Mouse (Mus musculus) intestine, embryonic 14.5 days (tissue): Measurements from ENCODE around the gene Rnase12. TPM values are rescaled to one million over a fixed set of nuclear protein-coding genes. Genes with fewer than 3 reads are reported as not detected.

ENCODE experiments used
- ATAC-seq: fragments of 200-750 bp; cut with Nextera tagmentation; replicated peaks from 2 replicates; pipeline ENCODE4 v1.8.0; 2017; ENCODE audit warnings: low read depth, moderate number of reproducible peaks, moderate TSS enrichment, moderate library complexity; ENCODE audit not compliant: low FRiP score, low TSS enrichment
- DNase-seq: peaks from one replicate; pipeline ENCODE4 v3.0.0-alpha.2; 2018; ENCODE audit warnings: low spot score
- H3K27ac ChIP-seq: fragments of 300-500 bp; sonication (generic); 2 replicates; pipeline ENCODE4 v1.5.1; 2014; ENCODE audit warnings: low read depth, mild to moderate bottlenecking, control low read depth
- H3K27me3 ChIP-seq: fragments of 300-500 bp; sonication (generic); replicated peaks from 2 replicates; pipeline ENCODE4 v1.6.1; 2014; ENCODE audit warnings: low read length, control low read depth; ENCODE audit not compliant: control insufficient read depth, insufficient read depth
- H3K36me3 ChIP-seq: fragments of 300-500 bp; sonication (generic); 2 replicates; pipeline ENCODE4 v1.6.1; 2014; ENCODE audit warnings: low read length, control low read depth; ENCODE audit not compliant: control insufficient read depth, insufficient read depth
- H3K4me1 ChIP-seq: fragments of 300-500 bp; sonication (generic); replicated peaks from 2 replicates; pipeline ENCODE4 v1.6.1; 2014; ENCODE audit warnings: low read length, control low read depth, mixed read lengths; ENCODE audit not compliant: control insufficient read depth, insufficient read depth
- H3K4me2 ChIP-seq: fragments of 300-500 bp; sonication (generic); 2 replicates; pipeline ENCODE4 v1.6.1; 2014; ENCODE audit warnings: low read length
- H3K4me3 ChIP-seq: fragments of 300-500 bp; sonication (generic); 2 replicates; pipeline ENCODE4 v1.5.1; 2014; ENCODE audit warnings: low read depth, low read length, control low read depth, mixed read lengths
- H3K9ac ChIP-seq: fragments of 300-500 bp; sonication (generic); 2 replicates; pipeline ENCODE4 v1.6.1; 2014; ENCODE audit warnings: mild to moderate bottlenecking, low read length
- H3K9me3 ChIP-seq: fragments of 300-500 bp; sonication (generic); 2 replicates; pipeline ENCODE4 v1.6.1; 2016; ENCODE audit warnings: low read length, control low read depth; ENCODE audit not compliant: control insufficient read depth
- WGBS: fragments of 180-500 bp; shearing (Covaris S2); extraction: QIAGEN DNeasy Blood & Tissue Kit; methylation state at CpG from one replicate; pipeline ENCODE4 v1.1.7; 2014; 5-methylcytosine and 5-hydroxymethylcytosine counted together
- polyA plus RNA-seq: library from polyadenylated mRNA; unstranded; fragments of >200 nt; fragmentation: Nextera tagmentation; extraction: Ambion mirVana; gene quantifications from 2 replicates; pipeline ENCODE4 v1.2.1, GENCODE M21; 2014

Gene Rnase12
- polyA plus RNA-seq, 1 experiment from 2014 or later: 0.97 TPM

- Histone ChIP-seq H3K36me3 (no peaks in the 10 kb centered on the region), H3K9ac (no peak overlapping the region), H3K4me3 (no peak overlapping the region), H3K4me2 (no peak overlapping the region), H3K9me3 (no peaks in the 10 kb centered on the region), H3K4me1 (no peaks in the 10 kb centered on the region; the same call in 1 of the 2 replicates), H3K27ac (no peak overlapping the region), H3K27me3 (no peaks in the 10 kb centered on the region)
- DNase-seq (no peak), ATAC-seq (no peak)
- WGBS: 97% methylated on average over 1 of the region's 1 CpGs
Measured at GRCm38 (mm10) chr14:51079180-51079579, 21.7 kb upstream of the Rnase12 start.

- 86% methylated on average over 3 of the region's 3 CpGs for WGBS
- ATAC-seq (no peak), DNase-seq (no peak)
Measured at GRCm38 (mm10) chr14:51074335-51074734, 16.9 kb upstream of the Rnase12 start, which contains the start of gene Olfr750. Gene Olfr750, minus strand, starts transcription at chr14:51074435.

GRCm38 (mm10) chr14:51069617-51070016, 12.2 kb upstream of the Rnase12 start:
- ATAC-seq (no peak), DNase-seq (no peak)
- no peak overlapping the region for H3K4me3 ChIP-seq
- no peak overlapping the region for H3K27ac ChIP-seq
- 0 out of 2 replicates have a peak, but pooled peaks cover 5% of the 10 kb centered on the region for H3K4me1 ChIP-seq
- H3K9ac ChIP-seq: no peak overlapping the region
- 90% methylated on average over 2 of the region's 2 CpGs for WGBS
- no peak overlapping the region for H3K4me2 ChIP-seq
- H3K9me3 ChIP-seq: no peaks in the 10 kb centered on the region
- H3K36me3 ChIP-seq: no peaks in the 10 kb centered on the region
- H3K27me3 ChIP-seq: no peaks in the 10 kb centered on the region

More at GRCm38 (mm10) chr14:51074335-51074734, 16.9 kb upstream of the Rnase12 start, which contains the start of gene Olfr750:
- no peaks in the 10 kb centered on the region for H3K9me3 ChIP-seq
- no peak within 1 kb of the TSS for H3K4me3 ChIP-seq
- H3K9ac ChIP-seq: no peak within 1 kb of the TSS
- H3K27ac ChIP-seq: no peak within 1 kb of the TSS
- no peaks in the 10 kb centered on the region for H3K27me3 ChIP-seq
- H3K36me3 ChIP-seq: no peaks in the 10 kb centered on the region
- H3K4me2 ChIP-seq: no peak within 1 kb of the TSS
- H3K4me1 ChIP-seq: no peaks in the 10 kb centered on the region

GRCm38 (mm10) chr14:51068956-51069355, 11.5 kb upstream of the Rnase12 start:
- no peak for ATAC-seq
- no peak overlapping the region for H3K4me2 ChIP-seq
- no peak overlapping the region for H3K27ac ChIP-seq
- 0 out of 2 replicates have a peak, but pooled peaks cover 5% of the 10 kb centered on the region for H3K4me1 ChIP-seq
- H3K27me3 ChIP-seq: no peaks in the 10 kb centered on the region
- 57% methylated on average over 5 of the region's 5 CpGs for WGBS
- H3K9ac ChIP-seq: no peak overlapping the region
- H3K9me3 ChIP-seq: no peaks in the 10 kb centered on the region
- no peaks in the 10 kb centered on the region for H3K36me3 ChIP-seq
- H3K4me3 ChIP-seq: no peak overlapping the region
- DNase-seq: no peak

- WGBS: 91% methylated on average over 5 of the region's 5 CpGs
- ATAC-seq (no peak), DNase-seq (no peak)
- Histone ChIP-seq H3K27me3 (no peaks in the 10 kb centered on the region), H3K9ac (no peak overlapping the region), H3K4me3 (no peak overlapping the region), H3K4me1 (no peaks in the 10 kb centered on the region; the same call in 1 of the 2 replicates), H3K9me3 (no peaks in the 10 kb centered on the region), H3K27ac (no peak overlapping the region), H3K36me3 (no peaks in the 10 kb centered on the region), H3K4me2 (no peak overlapping the region)
Measured at GRCm38 (mm10) chr14:51060761-51061160, 3.3 kb upstream of the Rnase12 start.

- H3K9me3 ChIP-seq: no peaks in the 10 kb centered on the region
- H3K4me2 ChIP-seq: no peak overlapping the region
- WGBS: 64% methylated on average over 13 of the region's 13 CpGs
- H3K4me3 ChIP-seq: no peak overlapping the region
- no peak overlapping the region for H3K9ac ChIP-seq
- H3K36me3 ChIP-seq: no peaks in the 10 kb centered on the region
- no peaks in the 10 kb centered on the region; the same call in 1 of the 2 replicates for H3K4me1 ChIP-seq
- H3K27ac ChIP-seq: 0 out of 2 replicates have a peak overlapping the region, but pooled peaks have one; percentile 3
- ATAC-seq: no peak
- no peaks in the 10 kb centered on the region for H3K27me3 ChIP-seq
- DNase-seq: no peak
Measured at GRCm38 (mm10) chr14:51054243-51055237, 2.9 kb downstream of the Rnase12 start.

GRCm38 (mm10) chr14:51053176-51053575, 4.3 kb downstream of the Rnase12 start:
- no peak overlapping the region for H3K4me3 ChIP-seq
- no peak overlapping the region for H3K4me2 ChIP-seq
- ATAC-seq (no peak), DNase-seq (no peak)
- H3K4me1 ChIP-seq: no peaks in the 10 kb centered on the region; the same call in 1 of the 2 replicates
- H3K36me3 ChIP-seq: no peaks in the 10 kb centered on the region
- no peak overlapping the region for H3K9ac ChIP-seq
- 58% methylated on average over 5 of the region's 5 CpGs for whole genome bisulfite sequencing
- no peaks in the 10 kb centered on the region for H3K9me3 ChIP-seq
- H3K27me3 ChIP-seq: no peaks in the 10 kb centered on the region
- H3K27ac ChIP-seq: no peak overlapping the region

GRCm38 (mm10) chr14:51051941-51052340, 5.5 kb downstream of the Rnase12 start:
- Histone ChIP-seq H3K4me1 (no peaks in the 10 kb centered on the region; the same call in 1 of the 2 replicates), H3K9me3 (no peaks in the 10 kb centered on the region), H3K36me3 (no peaks in the 10 kb centered on the region), H3K27me3 (no peaks in the 10 kb centered on the region), H3K9ac (no peak overlapping the region), H3K27ac (no peak overlapping the region), H3K4me3 (no peak overlapping the region), H3K4me2 (no peak overlapping the region)
- no peak for ATAC-seq
- no peak for DNase-seq
- WGBS: 61% methylated on average over 5 of the region's 5 CpGs
